Mouse (Mus musculus): ENCODE measurements around the gene Copz1. TPM values are rescaled to one million over a fixed set of nuclear protein-coding genes. Genes with fewer than 3 reads are reported as not detected.

The Copz1 gene
- polyA plus RNA-seq, 1 experiment, result 9.1 TPM

DNA sequence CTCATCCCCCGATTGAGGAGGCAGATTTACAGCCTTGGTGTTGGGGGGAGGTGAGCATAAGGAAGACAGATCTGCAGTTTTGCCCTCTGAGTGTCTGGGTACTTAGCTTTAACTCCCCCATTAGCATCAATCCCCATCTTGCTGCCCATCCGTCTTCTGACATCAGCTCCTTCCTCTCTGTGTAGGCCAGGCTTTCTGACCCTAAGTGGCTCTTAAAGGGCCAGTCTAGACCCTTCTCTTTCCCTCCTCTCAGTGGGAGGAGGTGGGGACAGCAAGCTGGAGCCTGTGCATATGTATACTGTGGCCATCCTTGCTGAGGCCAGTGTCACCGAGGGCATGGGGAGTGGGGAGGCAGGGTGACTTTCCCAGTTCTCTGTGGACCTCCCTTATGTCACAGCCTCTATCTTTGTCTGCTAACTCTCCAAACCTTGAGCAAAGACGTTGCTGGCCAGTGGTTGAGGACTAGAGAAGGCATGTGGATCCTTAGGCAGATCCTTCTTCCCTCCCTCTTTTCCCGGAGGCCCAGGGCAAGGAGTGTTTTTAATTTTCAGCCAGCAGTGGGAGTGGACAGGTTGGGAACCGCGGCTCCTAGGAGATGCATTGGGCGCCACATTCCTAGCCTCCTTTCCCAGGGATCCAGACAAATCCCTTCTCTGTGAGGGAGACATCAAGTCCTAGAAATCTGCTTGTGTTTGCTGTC is 31.6 kb downstream of the Copz1 start:
- Histone ChIP-seq H3K27me3 (ENCODE audit: control insufficient read depth) (peaks cover 70% of the 10 kb centered on the region), H3K4me3 (replicated peaks) (peak overlapping the region; percentile 61), H3K4me1 (ENCODE audit: control insufficient read depth) (peaks cover 32% of the 10 kb centered on the region), H3K9me3 (ENCODE audit: control insufficient read depth, low read length) (no peaks in the 10 kb centered on the region), H3K36me3 (ENCODE audit: control insufficient read depth) (peaks cover 19% of the 10 kb centered on the region)
- TF ChIP-seq TAL1 (IDR thresholded peaks at IDR 0.05; ENCODE audit: low read length) (no peak), GATA1 (IDR thresholded peaks at IDR 0.05; ENCODE audit: low read length) (no peak)

GRCm38 (mm10) chr15:103304616-103304969 is 32.1 kb downstream of the Copz1 start:
- Histone ChIP-seq H3K9me3 (ENCODE audit: control insufficient read depth, low read length) (no peaks in the 10 kb centered on the region), H3K4me3 (replicated peaks) (peak overlapping the region; percentile 61), H3K27me3 (ENCODE audit: control insufficient read depth) (peaks cover 75% of the 10 kb centered on the region), H3K36me3 (ENCODE audit: control insufficient read depth) (peaks cover 14% of the 10 kb centered on the region), H3K4me1 (ENCODE audit: control insufficient read depth) (peaks cover 37% of the 10 kb centered on the region)
- TF ChIP-seq GATA1 (IDR thresholded peaks at IDR 0.05; ENCODE audit: low read length), result no peak
- TF ChIP-seq TAL1 (IDR thresholded peaks at IDR 0.05; ENCODE audit: low read length), result no peak

DNA sequence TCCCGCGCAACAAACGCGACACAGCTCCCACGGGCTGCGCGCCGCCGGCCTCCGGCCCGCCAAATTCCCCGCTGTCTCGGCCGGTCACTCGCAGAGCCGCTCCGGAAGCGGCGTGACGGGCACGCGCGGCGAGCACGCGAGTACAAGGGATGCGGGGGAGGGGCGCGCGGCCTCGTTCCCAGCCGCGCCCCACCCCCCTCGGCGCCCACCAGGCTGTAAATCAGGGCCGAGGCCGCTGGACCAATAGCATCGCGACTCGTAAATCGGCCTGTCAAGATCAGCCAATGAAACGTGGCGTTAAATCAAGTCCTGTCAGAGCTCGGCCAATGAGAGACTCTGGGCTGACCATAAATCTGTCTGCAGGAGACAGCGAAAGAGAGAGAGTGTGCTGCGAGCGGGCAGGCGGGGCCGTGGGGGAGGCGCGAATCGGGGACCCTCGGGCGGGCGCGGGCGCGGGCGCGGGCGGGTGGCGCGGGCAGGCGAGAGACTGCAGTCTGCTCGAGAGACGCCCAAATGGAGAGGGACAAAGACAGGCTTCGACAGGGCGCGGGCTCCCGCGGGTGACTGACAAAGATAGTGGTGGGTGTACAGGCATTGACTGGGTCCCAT is 32.7 kb downstream of the Copz1 start:
- peaks cover 8% of the 10 kb centered on the region for H3K36me3 ChIP-seq (ENCODE audit: control insufficient read depth)
- no peaks in the 10 kb centered on the region for H3K9me3 ChIP-seq (ENCODE audit: control insufficient read depth, low read length)
- peaks cover 35% of the 10 kb centered on the region for H3K4me1 ChIP-seq (ENCODE audit: control insufficient read depth)
- TF ChIP-seq GATA1 (IDR thresholded peaks at IDR 0.05; ENCODE audit: low read length), result no peak
- no peak for TF ChIP-seq TAL1 (IDR thresholded peaks at IDR 0.05; ENCODE audit: low read length)
- H3K4me3 ChIP-seq (replicated peaks), result peak overlapping the region; percentile 61
- peaks cover 77% of the 10 kb centered on the region for H3K27me3 ChIP-seq (ENCODE audit: control insufficient read depth)

- Histone ChIP-seq H3K27me3 (ENCODE audit: control insufficient read depth) (peaks cover 81% of the 10 kb centered on the region), H3K4me1 (ENCODE audit: control insufficient read depth) (peaks cover 35% of the 10 kb centered on the region), H3K36me3 (ENCODE audit: control insufficient read depth) (peaks cover under 1% of the 10 kb centered on the region; the same call in 1 of the 2 replicates), H3K9me3 (ENCODE audit: control insufficient read depth, low read length) (no peaks in the 10 kb centered on the region), H3K4me3 (replicated peaks) (peak overlapping the region; percentile 61)
- TF ChIP-seq TAL1 (IDR thresholded peaks at IDR 0.05; ENCODE audit: low read length) (no peak), GATA1 (IDR thresholded peaks at IDR 0.05; ENCODE audit: low read length) (no peak)
Measured at GRCm38 (mm10) chr15:103305792-103306645, 33.5 kb downstream of the Copz1 start.

GRCm38 (mm10) chr15:103307125-103307524 is 34.6 kb downstream of the Copz1 start:
- Histone ChIP-seq H3K27me3 (ENCODE audit: control insufficient read depth) (peaks cover 73% of the 10 kb centered on the region), H3K4me3 (replicated peaks) (no peak overlapping the region)
- TF ChIP-seq TAL1 (IDR thresholded peaks at IDR 0.05; ENCODE audit: low read length) (no peak), GATA1 (IDR thresholded peaks at IDR 0.05; ENCODE audit: low read length) (no peak)

DNA sequence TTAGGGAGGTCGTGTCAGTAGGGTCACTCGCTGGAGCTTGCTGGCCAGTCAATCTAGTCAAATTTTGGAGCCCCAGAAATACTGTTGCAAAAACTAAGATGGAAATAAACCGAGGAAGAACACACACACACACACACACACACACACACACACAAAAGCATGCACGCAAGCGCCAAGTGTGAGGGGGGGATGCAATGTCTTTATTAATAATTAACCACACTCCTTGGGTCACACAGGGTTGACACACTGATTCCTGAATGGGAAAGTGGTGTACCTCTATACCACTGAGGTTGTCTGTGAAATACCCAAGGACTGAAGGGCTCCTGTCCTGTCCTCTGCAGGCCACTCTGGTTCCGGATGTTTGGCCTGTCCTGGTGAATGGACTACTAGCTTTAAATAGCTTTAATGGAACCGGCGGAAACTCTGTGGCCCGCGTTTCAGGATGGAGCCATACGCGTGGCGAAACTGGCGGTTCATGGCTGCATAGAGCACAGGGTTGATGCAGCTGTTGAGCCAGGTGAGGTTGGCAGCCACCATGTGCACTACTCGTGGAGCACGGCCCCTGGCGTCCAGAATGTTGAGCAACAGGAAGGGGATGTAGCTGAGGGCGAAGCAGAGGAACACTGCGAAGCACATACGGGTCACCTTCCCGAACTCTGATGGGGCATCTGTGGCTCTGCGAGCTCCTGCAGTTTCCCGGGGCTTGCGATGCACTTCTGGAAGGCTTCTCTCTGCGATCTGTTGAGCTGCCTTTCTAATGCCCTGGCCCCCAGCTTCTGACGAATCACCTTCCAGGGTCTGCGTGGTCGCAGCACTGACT is 35.8 kb downstream of the Copz1 start:
- H3K36me3 ChIP-seq (ENCODE audit: control insufficient read depth), result no peaks in the 10 kb centered on the region
- peaks cover 41% of the 10 kb centered on the region for H3K4me1 ChIP-seq (ENCODE audit: control insufficient read depth)
- peaks cover 62% of the 10 kb centered on the region for H3K27me3 ChIP-seq (ENCODE audit: control insufficient read depth)
- no peaks in the 10 kb centered on the region for H3K9me3 ChIP-seq (ENCODE audit: control insufficient read depth, low read length)
- no peak for TF ChIP-seq TAL1 (IDR thresholded peaks at IDR 0.05; ENCODE audit: low read length)
- no peak for TF ChIP-seq GATA1 (IDR thresholded peaks at IDR 0.05; ENCODE audit: low read length)
- no peak overlapping the region for H3K4me3 ChIP-seq (replicated peaks)

More at GRCm38 (mm10) chr15:103307125-103307524, 34.6 kb downstream of the Copz1 start:
- peaks cover 35% of the 10 kb centered on the region for H3K4me1 ChIP-seq (ENCODE audit: control insufficient read depth)
- H3K9me3 ChIP-seq (ENCODE audit: control insufficient read depth, low read length), result no peaks in the 10 kb centered on the region
- no peaks in the 10 kb centered on the region for H3K36me3 ChIP-seq (ENCODE audit: control insufficient read depth)

DNA sequence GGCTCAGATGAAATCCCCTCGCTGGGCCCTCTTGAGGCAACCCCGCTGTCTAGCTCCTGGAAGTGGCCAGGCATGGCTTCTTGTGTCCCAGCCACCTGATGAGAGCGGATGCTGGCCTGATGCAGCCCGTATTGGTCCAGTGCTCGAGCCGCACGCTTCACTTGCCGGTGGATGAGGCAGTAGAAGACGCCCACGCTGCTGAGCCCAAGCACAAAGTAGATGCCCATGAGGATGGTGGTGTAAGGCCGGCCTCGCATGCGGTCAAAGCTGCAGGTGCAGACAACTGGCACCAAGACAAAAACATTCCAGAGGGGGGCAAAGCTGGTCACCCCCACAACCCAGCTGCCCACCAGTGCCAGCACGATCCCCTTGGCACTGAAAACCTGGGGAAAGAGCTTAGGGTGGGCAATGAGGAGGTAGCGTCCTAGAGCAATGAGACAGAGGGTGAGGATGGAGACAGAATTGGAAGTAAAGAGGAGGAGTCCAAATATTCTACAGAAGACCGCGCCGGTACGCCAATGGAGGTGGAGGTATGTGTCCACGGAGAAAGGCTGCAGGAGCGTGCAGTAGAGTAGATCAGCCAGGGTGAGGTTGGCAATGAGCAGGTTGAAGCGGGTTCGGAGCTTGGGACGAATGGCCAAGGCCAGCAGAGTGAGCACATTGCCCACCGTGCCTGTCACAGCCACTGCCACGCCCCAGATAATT is 36.5 kb downstream of the Copz1 start:
- Histone ChIP-seq H3K9me3 (ENCODE audit: control insufficient read depth, low read length) (no peaks in the 10 kb centered on the region), H3K4me3 (replicated peaks) (no peak overlapping the region), H3K27me3 (ENCODE audit: control insufficient read depth) (peaks cover 54% of the 10 kb centered on the region), H3K4me1 (ENCODE audit: control insufficient read depth) (peaks cover 45% of the 10 kb centered on the region), H3K36me3 (ENCODE audit: control insufficient read depth) (no peaks in the 10 kb centered on the region)
- TF ChIP-seq GATA1 (IDR thresholded peaks at IDR 0.05; ENCODE audit: low read length) (no peak), TAL1 (IDR thresholded peaks at IDR 0.05; ENCODE audit: low read length) (0 out of 3 replicates have a peak, but pooled peaks have one; percentile 2)

GRCm38 (mm10) chr15:103310365-103310910 is 37.9 kb downstream of the Copz1 start, which contains the start of gene Gpr84:
TSS of gene Gpr84 (minus strand) at chr15:103310612.
- Histone ChIP-seq H3K4me3 (replicated peaks) (no peak within 1 kb of the TSS), H3K9me3 (ENCODE audit: control insufficient read depth, low read length) (no peaks in the 10 kb centered on the region), H3K4me1 (ENCODE audit: control insufficient read depth) (peaks cover 40% of the 10 kb centered on the region)

More at GRCm38 (mm10) chr15:103310365-103310910, 37.9 kb downstream of the Copz1 start, which contains the start of gene Gpr84:
- H3K36me3 ChIP-seq (ENCODE audit: control insufficient read depth), result no peaks in the 10 kb centered on the region; the same call in 1 of the 2 replicates
- TF ChIP-seq TAL1 (IDR thresholded peaks at IDR 0.05; ENCODE audit: low read length), result no peak
- TF ChIP-seq GATA1 (IDR thresholded peaks at IDR 0.05; ENCODE audit: low read length), result no peak
- peaks cover 40% of the 10 kb centered on the region for H3K27me3 ChIP-seq (ENCODE audit: control insufficient read depth)

Data from erythroblast, embryonic 14.5 days (primary cell).